Mouse (Mus musculus) stomach, embryonic 14.5 days (tissue): ENCODE measurements around the gene Herc2. TPM values are rescaled to one million over a fixed set of nuclear protein-coding genes. Genes with fewer than 3 reads are reported as not detected.

Source experiments
- ATAC-seq: fragments of 200-750 bp; cut with Nextera tagmentation; 2 replicates; pipeline ENCODE4 v1.8.0; 2017; ENCODE audit warnings: low read depth, moderate TSS enrichment; ENCODE audit not compliant: insufficient number of reproducible peaks, insufficient read depth, low FRiP score
- H3K27ac ChIP-seq: fragments of 300-500 bp; sonication (generic); 2 replicates; pipeline ENCODE4 v1.5.1; 2014; ENCODE audit warnings: mild to moderate bottlenecking, low read length, moderate library complexity, mixed read lengths
- H3K27me3 ChIP-seq: fragments of 300-500 bp; sonication (generic); 2 replicates; pipeline ENCODE4 v1.6.1; 2014; ENCODE audit warnings: low read length, control low read depth, mixed read lengths; ENCODE audit not compliant: control insufficient read depth, insufficient read depth
- H3K36me3 ChIP-seq: fragments of 300-500 bp; sonication (generic); 2 replicates; pipeline ENCODE4 v1.6.1; 2014; ENCODE audit warnings: mild to moderate bottlenecking, control low read depth, low read length, moderate library complexity, mixed read lengths; ENCODE audit not compliant: control insufficient read depth, insufficient read depth
- H3K4me1 ChIP-seq: fragments of 300-500 bp; sonication (generic); 2 replicates; pipeline ENCODE4 v1.6.1; 2014; ENCODE audit warnings: low read length, control low read depth, mixed read lengths; ENCODE audit not compliant: control insufficient read depth, insufficient read depth
- H3K4me2 ChIP-seq: fragments of 300-500 bp; sonication (generic); replicated peaks from 2 replicates; pipeline ENCODE4 v1.6.1; 2014; ENCODE audit warnings: low read depth, low read length, control low read depth
- H3K4me3 ChIP-seq: fragments of 300-500 bp; sonication (generic); 2 replicates; pipeline ENCODE4 v1.5.1; 2014; ENCODE audit warnings: low read depth, low read length, control low read depth
- H3K9ac ChIP-seq: fragments of 300-500 bp; sonication (generic); replicated peaks from 2 replicates; pipeline ENCODE4 v1.6.1; 2014; ENCODE audit warnings: low read depth, mild to moderate bottlenecking, control low read depth, low read length, moderate library complexity, mixed read lengths
- H3K9me3 ChIP-seq: fragments of 300-500 bp; sonication (generic); 2 replicates; pipeline ENCODE4 v1.6.1; 2016; ENCODE audit warnings: low read depth, low read length, control low read depth; ENCODE audit not compliant: control insufficient read depth
- WGBS: fragments of 180-500 bp; shearing (Covaris S2); extraction: QIAGEN DNeasy Blood & Tissue Kit; methylation state at CpG from one replicate; pipeline ENCODE4 v1.1.7; 2014; 5-methylcytosine and 5-hydroxymethylcytosine counted together
- polyA plus RNA-seq: library from polyadenylated mRNA; unstranded; fragments of >200 nt; fragmentation: Nextera tagmentation; extraction: Ambion mirVana; gene quantifications from 2 replicates; pipeline ENCODE4 v1.2.1, GENCODE M21; 2014

Gene Herc2
- polyA plus RNA-seq, 1 experiment from 2014 or later = 35.0 TPM

- ATAC-seq = no peak
- H3K27me3 ChIP-seq = no peaks in the 10 kb centered on the region
- H3K9ac ChIP-seq = no peak overlapping the region
- 84% methylated on average over 7 of the region's 7 CpGs for WGBS
- H3K27ac ChIP-seq = no peak overlapping the region
- no peaks in the 10 kb centered on the region for H3K9me3 ChIP-seq
- no peak overlapping the region for H3K4me2 ChIP-seq
- H3K4me1 ChIP-seq = no peaks in the 10 kb centered on the region
- H3K4me3 ChIP-seq = no peak overlapping the region
- H3K36me3 ChIP-seq = peaks cover 22% of the 10 kb centered on the region
Observed at GRCm38 (mm10) chr7:56138706-56139105, 88.7 kb downstream of the Herc2 start.

- Histone ChIP-seq H3K4me3 (no peak overlapping the region), H3K27me3 (no peaks in the 10 kb centered on the region), H3K4me2 (no peak overlapping the region), H3K27ac (no peak overlapping the region), H3K4me1 (no peaks in the 10 kb centered on the region), H3K36me3 (peaks cover 25% of the 10 kb centered on the region; the same call in 1 of the 2 replicates), H3K9me3 (no peaks in the 10 kb centered on the region), H3K9ac (no peak overlapping the region)
- no peak for ATAC-seq
- WGBS = 97% methylated on average over 3 of the region's 3 CpGs
Observed at GRCm38 (mm10) chr7:56146424-56146823, 96.4 kb downstream of the Herc2 start.

GRCm38 (mm10) chr7:56148925-56149324, 98.9 kb downstream of the Herc2 start:
- no peak overlapping the region for H3K9ac ChIP-seq
- WGBS = 95% methylated on average over 7 of the region's 7 CpGs
- no peak for ATAC-seq

GRCm38 (mm10) chr7:56151885-56152676, 102.1 kb downstream of the Herc2 start:
- Histone ChIP-seq H3K27me3 (no peaks in the 10 kb centered on the region), H3K4me2 (no peak overlapping the region), H3K27ac (no peak overlapping the region), H3K36me3 (peaks cover 50% of the 10 kb centered on the region), H3K4me1 (no peaks in the 10 kb centered on the region), H3K9ac (no peak overlapping the region), H3K9me3 (no peaks in the 10 kb centered on the region), H3K4me3 (no peak overlapping the region)
- WGBS = 92% methylated on average over 16 of the region's 16 CpGs
- ATAC-seq = no peak

More at GRCm38 (mm10) chr7:56148925-56149324, 98.9 kb downstream of the Herc2 start:
- no peaks in the 10 kb centered on the region for H3K4me1 ChIP-seq
- H3K4me2 ChIP-seq = no peak overlapping the region
- no peak overlapping the region for H3K4me3 ChIP-seq
- H3K27ac ChIP-seq = no peak overlapping the region
- H3K27me3 ChIP-seq = no peaks in the 10 kb centered on the region
- H3K36me3 ChIP-seq = peaks cover 40% of the 10 kb centered on the region
- no peaks in the 10 kb centered on the region for H3K9me3 ChIP-seq

GRCm38 (mm10) chr7:56153161-56153560, 103.2 kb downstream of the Herc2 start:
- Histone ChIP-seq H3K27ac (no peak overlapping the region), H3K36me3 (peaks cover 59% of the 10 kb centered on the region), H3K4me3 (no peak overlapping the region), H3K4me2 (no peak overlapping the region), H3K4me1 (no peaks in the 10 kb centered on the region), H3K27me3 (no peaks in the 10 kb centered on the region), H3K9ac (no peak overlapping the region), H3K9me3 (no peaks in the 10 kb centered on the region)
- WGBS = 85% methylated on average over 9 of the region's 9 CpGs
- no peak for ATAC-seq

GRCm38 (mm10) chr7:56153625-56154024, 103.6 kb downstream of the Herc2 start:
- peaks cover 60% of the 10 kb centered on the region for H3K36me3 ChIP-seq
- WGBS = 87% methylated on average over 12 of the region's 12 CpGs
- no peak overlapping the region for H3K27ac ChIP-seq
- ATAC-seq = no peak
- H3K4me3 ChIP-seq = no peak overlapping the region
- H3K27me3 ChIP-seq = no peaks in the 10 kb centered on the region
- no peaks in the 10 kb centered on the region for H3K9me3 ChIP-seq
- no peak overlapping the region for H3K4me2 ChIP-seq
- H3K4me1 ChIP-seq = no peaks in the 10 kb centered on the region
- H3K9ac ChIP-seq = no peak overlapping the region

GRCm38 (mm10) chr7:56163316-56163715, 113.3 kb downstream of the Herc2 start:
- H3K9me3 ChIP-seq = no peaks in the 10 kb centered on the region
- no peak for ATAC-seq
- no peaks in the 10 kb centered on the region for H3K4me1 ChIP-seq
- H3K27ac ChIP-seq = no peak overlapping the region
- H3K4me3 ChIP-seq = no peak overlapping the region
- 89% methylated on average over 4 of the region's 4 CpGs for WGBS
- no peaks in the 10 kb centered on the region for H3K27me3 ChIP-seq
- peaks cover 26% of the 10 kb centered on the region for H3K36me3 ChIP-seq
- no peak overlapping the region for H3K9ac ChIP-seq
- H3K4me2 ChIP-seq = no peak overlapping the region

GRCm38 (mm10) chr7:56168713-56169112, 118.7 kb downstream of the Herc2 start:
- Histone ChIP-seq H3K9me3 (no peaks in the 10 kb centered on the region), H3K9ac (no peak overlapping the region), H3K4me3 (no peak overlapping the region), H3K4me2 (no peak overlapping the region), H3K4me1 (no peaks in the 10 kb centered on the region), H3K27ac (no peak overlapping the region), H3K36me3 (peaks cover 14% of the 10 kb centered on the region; the same call in 1 of the 2 replicates), H3K27me3 (no peaks in the 10 kb centered on the region)
- 75% methylated on average over 7 of the region's 7 CpGs for WGBS
- no peak for ATAC-seq

- Histone ChIP-seq H3K9ac (no peak overlapping the region), H3K36me3 (peaks cover 5% of the 10 kb centered on the region), H3K4me2 (no peak overlapping the region), H3K9me3 (no peaks in the 10 kb centered on the region), H3K4me3 (no peak overlapping the region), H3K4me1 (no peaks in the 10 kb centered on the region), H3K27me3 (no peaks in the 10 kb centered on the region), H3K27ac (no peak overlapping the region)
- ATAC-seq = no peak
- WGBS = 82% methylated on average over 3 of the region's 3 CpGs
Observed at GRCm38 (mm10) chr7:56177371-56177770, 127.4 kb downstream of the Herc2 start.
